Mouse (Mus musculus) megakaryocyte, adult 5-6 weeks (primary cell): ENCODE data around the gene Ptcd2. TPM values are rescaled to one million over a fixed set of nuclear protein-coding genes. Genes with fewer than 3 reads are reported as not detected.
"Not testable (repeated sequence)": the region's sequence is repeated elsewhere in the genome, so short reads cannot be mapped to it uniquely, and the experiment has no call there.

Experiments used
- ATAC-seq: 2 replicates; pipeline ENCODE4 v1.8.0; 2016; ENCODE audit warnings: mild to moderate bottlenecking, inconsistent platforms; ENCODE audit not compliant: poor library complexity, severe bottlenecking
- total RNA-seq, 2 experiments: library from RNA; stranded (forward) in 1 of 2; stranded (reverse) in 1 of 2; fragments of 153-499, 151-499 nt in 1 of 2; fragments of 221-1000, 200-1000 nt in 1 of 2; gene quantifications; 2 replicates each; pipeline versions ENCODE4 v1.2.3 to v1.2.4; 2015 to 2017

Gene Ptcd2
- total RNA-seq, 2 experiments from 2014 or later: 46.1 to 52.1 TPM

DNA sequence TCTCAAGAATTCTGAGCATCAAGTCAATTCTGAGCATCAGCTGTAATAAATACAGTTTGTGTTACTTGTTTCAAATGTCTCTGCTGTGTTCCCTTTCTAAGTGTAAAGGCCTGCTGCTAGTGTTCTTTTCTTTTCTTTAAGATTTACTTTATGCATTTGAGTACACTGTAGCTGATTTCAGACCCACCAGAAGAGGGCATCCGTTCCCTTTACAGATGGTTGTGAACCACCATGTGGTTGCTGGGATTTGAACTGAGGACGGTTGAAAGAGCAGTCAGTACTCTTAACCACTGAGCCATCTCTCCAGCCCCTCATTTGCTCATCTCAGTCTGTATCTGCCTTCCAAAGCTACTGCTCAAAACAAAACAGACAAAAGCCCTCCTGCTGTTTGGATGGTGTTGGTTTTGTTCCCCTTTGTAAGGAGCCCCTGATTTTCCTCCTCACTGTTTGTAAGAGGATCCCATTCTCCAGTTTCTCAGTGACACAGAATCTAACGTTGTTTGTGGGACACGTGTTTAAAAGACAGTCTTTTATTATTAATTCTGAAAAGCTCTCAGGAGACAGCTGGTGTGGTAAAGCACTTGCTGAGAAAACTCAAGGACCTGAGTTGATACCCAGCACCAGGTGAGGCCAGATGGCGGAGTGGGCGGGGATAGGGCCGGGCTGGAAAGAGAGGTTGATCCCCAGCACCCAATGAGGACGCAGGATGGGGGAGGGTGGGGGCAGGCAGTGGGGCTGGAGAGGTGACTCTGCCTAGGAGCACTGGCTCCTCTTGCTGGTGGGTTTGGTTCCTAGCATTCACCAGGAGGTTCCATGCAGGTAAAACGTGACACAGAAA, 12.1 kb upstream of the Ptcd2 start:
- ATAC-seq: no peak

- ATAC-seq: no peak
Observed at GRCm38 (mm10) chr13:99355861-99356260, 11.4 kb upstream of the Ptcd2 start.

GRCm38 (mm10) chr13:99355072-99355471, 10.6 kb upstream of the Ptcd2 start:
- no peak for ATAC-seq

- ATAC-seq: peak; percentile 4; the same call in 1 of the 2 replicates
Observed at GRCm38 (mm10) chr13:99353490-99353851, 9.0 kb upstream of the Ptcd2 start.

- peak; percentile 100 for ATAC-seq
Observed at GRCm38 (mm10) chr13:99352758-99353489, 8.4 kb upstream of the Ptcd2 start.

GRCm38 (mm10) chr13:99351596-99351995, 7.1 kb upstream of the Ptcd2 start:
- no peak for ATAC-seq

DNA sequence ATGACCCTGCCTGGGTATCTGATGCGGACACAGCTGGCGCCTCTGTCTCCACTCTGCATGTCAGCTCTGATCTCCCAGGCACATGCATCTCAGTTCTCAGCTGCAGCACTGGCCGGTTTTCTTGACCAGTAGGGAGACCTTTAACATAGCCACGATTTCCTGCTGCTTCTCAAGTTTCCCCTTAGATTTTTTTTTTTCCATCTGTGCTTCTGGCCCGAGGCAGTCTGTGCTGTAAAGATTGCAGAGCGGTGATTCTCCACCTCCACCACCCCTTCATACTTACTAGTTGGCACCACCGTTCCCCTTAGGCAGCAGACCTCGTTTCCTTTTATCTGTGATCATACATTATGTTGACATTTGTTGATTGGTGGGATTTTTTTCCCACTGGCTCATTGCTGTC, 6.7 kb upstream of the Ptcd2 start:
- no peak for ATAC-seq

- ATAC-seq: no peak
Observed at GRCm38 (mm10) chr13:99350009-99350408, 5.5 kb upstream of the Ptcd2 start.

GRCm38 (mm10) chr13:99343876-99344598, 468 bp downstream of the Ptcd2 start:
- peak; percentile 19; the same call in 1 of the 2 replicates for ATAC-seq

DNA sequence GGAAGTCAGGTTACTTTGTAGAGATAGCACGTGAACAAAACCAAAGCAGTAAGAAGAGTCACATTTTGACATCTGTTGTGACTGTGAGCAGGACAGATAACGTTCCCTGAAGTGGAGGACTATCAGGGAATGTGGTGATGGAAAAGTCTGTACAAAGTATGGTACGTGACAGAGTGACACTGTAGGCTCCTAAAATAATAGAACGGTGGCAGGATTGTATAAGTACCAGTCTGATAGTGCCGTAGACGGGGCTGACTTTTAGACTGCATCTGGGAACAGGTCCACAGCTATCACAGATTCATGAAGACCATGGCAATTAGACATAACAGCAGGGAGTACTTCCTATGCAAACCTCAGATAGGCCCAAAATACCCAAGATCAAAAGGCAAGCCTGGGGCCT, 3.0 kb downstream of the Ptcd2 start:
- no peak for ATAC-seq

GRCm38 (mm10) chr13:99337510-99337909, 7.0 kb downstream of the Ptcd2 start:
- peak; percentile 84 for ATAC-seq

DNA sequence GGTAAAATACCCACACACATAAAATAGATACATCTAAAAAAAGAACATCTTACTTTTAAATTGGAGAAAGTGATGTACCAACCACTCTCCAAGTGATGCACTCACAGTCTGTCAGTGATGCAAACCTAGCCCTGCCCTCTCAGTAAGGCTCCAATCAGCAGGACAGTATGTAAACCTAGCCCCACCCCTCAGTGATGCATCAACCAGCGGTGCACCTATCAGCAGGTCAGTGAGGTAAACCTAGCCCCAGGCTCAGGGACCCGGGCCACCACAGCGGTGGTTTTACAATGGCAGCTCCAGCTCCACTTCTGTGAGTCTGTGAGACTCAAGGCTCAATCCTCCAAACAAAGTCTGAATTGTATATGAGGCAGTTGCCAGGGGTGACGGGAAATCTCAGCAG, 13.2 kb downstream of the Ptcd2 start:
- no peak for ATAC-seq

GRCm38 (mm10) chr13:99324337-99324685, 20.2 kb downstream of the Ptcd2 start:
- not testable (repeated sequence) for ATAC-seq

- peak; percentile 49; the same call in 1 of the 2 replicates for ATAC-seq
Observed at GRCm38 (mm10) chr13:99323632-99324336, 20.7 kb downstream of the Ptcd2 start.

DNA sequence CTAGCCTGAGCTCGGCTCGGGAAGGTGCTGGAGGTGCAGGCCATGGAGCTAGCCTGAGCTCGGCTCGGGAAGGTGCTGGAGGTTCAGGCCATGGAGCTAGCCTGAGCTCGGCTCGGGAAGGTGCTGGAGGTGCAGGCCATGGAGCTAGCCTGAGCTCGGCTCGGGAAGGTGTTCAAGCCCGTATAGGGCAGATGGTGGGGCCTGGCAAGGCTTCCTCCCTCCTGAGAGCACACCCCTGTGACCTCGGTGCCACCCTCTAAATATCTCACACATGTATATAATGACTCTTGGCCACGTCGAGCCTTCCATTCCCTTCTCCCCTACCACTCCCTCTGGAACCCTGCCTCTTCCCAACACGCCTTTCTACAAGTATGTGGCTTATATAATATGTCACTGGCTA, 21.6 kb downstream of the Ptcd2 start:
- not testable (repeated sequence) for ATAC-seq

- no peak for ATAC-seq
Observed at GRCm38 (mm10) chr13:99320453-99320852, 24.1 kb downstream of the Ptcd2 start.

- no peak for ATAC-seq
Observed at GRCm38 (mm10) chr13:99317058-99317457, 27.4 kb downstream of the Ptcd2 start.

DNA sequence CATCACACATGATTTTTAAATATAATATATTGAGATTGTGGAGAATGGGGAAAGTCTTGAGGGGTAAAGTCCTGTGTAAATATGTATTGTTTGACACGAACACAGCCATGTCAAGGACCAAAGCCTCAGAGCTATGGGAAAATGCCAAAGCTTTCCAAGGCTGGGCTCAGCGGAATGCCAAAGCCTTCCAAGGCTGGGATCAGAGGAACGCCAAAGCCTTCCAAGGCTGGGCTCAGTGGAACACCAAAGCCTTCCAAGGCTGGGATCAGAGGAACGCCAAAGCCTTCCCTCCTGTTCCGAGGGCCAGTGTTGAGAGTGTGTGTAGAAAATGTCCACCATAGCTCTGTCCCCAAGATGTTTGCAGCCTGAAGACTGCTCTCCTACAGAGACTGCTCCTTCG, 28.1 kb downstream of the Ptcd2 start:
- no peak for ATAC-seq

GRCm38 (mm10) chr13:99314657-99315181, 29.8 kb downstream of the Ptcd2 start:
- ATAC-seq: peak; percentile 30

DNA sequence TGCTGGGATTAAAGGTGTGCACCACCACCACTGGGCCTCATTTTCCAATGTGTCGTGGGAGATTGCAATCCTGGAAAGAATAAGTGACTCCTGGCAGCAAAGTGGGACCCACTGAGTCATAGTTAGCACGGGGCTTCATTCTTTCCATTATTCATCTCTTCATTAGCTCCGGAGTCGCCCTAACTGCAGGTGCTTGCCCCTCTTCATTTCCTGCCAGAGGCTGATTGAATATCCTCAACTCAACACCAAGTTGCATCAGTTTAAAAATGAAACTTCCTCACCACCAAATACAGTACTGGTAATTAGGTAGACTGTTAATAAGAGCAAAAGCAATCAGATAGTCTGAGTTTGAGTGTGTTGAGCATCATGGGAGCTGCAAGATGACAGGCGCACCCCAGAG, 30.4 kb downstream of the Ptcd2 start:
- no peak for ATAC-seq

GRCm38 (mm10) chr13:99308393-99308792, 36.1 kb downstream of the Ptcd2 start:
- ATAC-seq: no peak
